Mouse (Mus musculus): ENCODE measurements around the gene Pnliprp2.

The Pnliprp2 gene

DNA sequence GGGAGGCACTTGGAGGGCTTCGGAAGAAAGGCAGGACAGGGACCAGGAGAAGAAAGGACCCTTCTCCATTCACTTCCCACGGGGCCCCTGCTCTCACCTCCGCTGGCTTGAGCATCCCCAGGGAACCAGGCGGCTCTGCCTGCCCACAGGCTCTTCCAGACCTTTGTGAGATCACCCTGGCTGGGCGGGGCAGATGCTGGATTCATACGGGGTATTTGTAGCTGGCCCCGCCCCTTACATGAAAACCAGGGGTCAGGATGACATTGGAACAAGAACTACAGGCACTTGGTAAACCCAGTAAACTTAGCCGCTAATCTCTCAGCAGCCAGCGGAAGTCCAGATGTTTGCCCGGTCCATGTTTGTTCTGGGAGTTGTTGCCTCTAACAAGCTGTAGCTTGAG is 34.8 kb downstream of the Pnliprp2 start, which contains the start of gene 1700019N19Rik:
TSS of gene 1700019N19Rik (minus strand) at position 178 of the 400 bp plus-strand sequence.
- in situ Hi-C loops (cut with MboI; ENCODE audit: unreplicated experiment in 2 of 2): no loop called here

DNA sequence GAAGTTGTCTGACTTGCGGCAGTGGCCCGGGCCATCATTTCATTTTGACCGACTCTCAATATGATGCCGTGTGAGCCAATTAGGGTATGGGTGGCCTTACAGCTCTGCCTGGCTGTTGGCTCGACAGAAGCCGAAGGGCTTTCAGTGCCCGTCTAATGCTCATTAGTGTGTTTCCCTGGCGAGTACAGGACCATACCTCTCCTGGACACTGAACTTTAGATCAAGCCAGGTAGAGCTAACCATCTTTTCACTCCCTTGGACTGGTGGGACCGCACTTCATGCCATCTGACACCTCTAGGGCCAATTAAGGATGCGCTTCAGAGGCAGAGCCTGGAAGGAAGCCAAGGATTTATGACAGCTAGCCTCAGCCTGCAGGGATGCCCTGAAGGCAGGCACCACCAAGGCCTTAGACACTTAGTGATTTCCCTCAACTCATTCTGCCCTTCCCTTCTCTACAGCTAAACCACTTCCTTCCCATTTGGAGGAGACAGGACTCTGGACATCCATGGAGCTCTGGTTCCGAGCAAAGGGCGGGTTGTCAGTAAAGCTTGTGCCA is 35.7 kb downstream of the Pnliprp2 start:
- in situ Hi-C loops (cut with MboI; ENCODE audit: unreplicated experiment in 2 of 2): no loop called here

DNA sequence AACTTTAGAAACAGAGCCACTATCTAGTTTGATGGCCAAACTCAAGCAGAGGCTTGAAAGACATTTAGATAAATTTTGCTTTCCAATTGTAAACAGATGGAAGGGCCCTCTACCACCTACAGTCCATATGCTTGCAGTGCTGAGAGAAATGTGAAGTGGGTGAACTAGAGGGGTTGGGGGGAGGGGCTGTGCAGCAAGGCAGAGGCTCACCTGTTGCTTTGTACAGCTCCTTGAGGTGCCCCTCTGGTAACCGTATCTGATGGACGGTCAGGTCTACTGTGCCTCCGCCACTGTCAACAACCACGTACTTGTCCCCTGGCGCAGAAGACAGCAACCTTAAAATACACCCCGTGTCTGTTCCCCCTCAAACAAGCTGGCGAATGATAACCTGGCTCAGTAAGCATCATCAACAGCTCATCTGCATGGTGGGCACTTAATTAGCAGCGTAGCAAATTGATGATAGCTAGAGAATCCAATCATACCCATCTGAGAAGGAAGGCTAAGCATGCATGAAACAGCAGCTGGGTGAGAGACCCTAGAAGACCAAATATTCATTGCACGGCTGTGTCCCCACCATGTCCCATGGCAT is 45.8 kb downstream of the Pnliprp2 start:
- in situ Hi-C loops (cut with MboI; ENCODE audit: unreplicated experiment in 2 of 2): no loop called here

DNA sequence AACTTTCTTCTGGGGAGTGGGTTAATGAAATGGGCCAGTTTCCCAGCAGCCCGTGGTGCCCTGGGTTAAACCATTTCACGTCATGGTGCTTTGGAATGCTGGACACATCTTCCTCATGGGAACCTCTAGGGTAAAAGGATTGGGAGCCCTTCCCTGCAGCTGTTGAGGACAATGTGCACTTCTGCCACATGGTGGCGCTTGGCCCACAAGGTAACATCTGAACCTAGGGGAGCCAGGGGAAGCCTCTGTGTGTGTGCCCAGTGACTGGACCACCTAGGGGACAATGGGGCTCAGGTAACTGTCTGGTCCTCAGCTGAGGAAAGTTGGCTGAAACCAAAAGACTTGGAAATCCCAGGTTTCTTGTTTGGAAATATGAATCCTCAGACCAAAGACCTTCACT is 46.8 kb downstream of the Pnliprp2 start:
- in situ Hi-C loops (cut with MboI; ENCODE audit: unreplicated experiment in 2 of 2): no loop called here

DNA sequence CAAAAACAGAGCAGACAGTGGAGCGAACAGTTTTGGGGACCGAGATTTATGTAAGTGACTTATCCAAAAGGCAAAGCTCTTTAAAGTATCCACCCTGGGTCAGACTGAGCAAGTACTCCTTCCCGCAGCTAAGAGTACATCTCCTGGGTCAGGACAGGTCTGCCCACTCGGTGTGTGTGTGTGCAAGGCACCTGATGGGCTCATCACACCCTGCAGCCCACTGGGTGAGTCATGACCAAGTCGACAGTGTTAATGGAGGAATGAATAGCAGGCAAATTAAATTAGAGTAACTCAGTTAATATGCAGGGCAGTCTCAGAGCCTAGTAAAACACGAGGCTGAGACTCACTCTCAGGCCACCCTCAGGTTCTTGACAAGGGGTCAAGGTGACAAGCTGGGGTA is 49.3 kb downstream of the Pnliprp2 start:
- in situ Hi-C loops (cut with MboI; ENCODE audit: unreplicated experiment in 2 of 2): no loop called here

DNA sequence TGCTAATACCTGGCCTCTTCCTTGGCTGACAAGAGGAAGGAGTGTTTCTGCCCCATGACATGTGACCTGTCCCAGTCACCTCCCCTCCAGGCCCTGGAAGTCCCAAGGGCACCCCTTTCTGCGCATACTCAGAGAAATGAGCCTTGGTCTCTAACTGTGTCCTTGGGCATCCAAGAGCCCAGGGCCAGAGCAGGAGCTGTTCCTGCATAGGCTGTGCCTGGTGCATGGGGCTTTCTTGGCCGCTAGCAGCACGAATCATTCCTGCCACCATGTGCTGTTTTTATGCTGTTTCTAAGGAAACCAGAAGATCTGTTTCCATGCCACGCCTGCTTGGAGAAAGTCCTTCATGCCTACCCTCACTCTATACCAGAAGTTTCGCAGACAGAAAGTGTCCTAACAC is 51.0 kb downstream of the Pnliprp2 start:
- in situ Hi-C loops (cut with MboI; ENCODE audit: unreplicated experiment in 2 of 2): no loop called here

DNA sequence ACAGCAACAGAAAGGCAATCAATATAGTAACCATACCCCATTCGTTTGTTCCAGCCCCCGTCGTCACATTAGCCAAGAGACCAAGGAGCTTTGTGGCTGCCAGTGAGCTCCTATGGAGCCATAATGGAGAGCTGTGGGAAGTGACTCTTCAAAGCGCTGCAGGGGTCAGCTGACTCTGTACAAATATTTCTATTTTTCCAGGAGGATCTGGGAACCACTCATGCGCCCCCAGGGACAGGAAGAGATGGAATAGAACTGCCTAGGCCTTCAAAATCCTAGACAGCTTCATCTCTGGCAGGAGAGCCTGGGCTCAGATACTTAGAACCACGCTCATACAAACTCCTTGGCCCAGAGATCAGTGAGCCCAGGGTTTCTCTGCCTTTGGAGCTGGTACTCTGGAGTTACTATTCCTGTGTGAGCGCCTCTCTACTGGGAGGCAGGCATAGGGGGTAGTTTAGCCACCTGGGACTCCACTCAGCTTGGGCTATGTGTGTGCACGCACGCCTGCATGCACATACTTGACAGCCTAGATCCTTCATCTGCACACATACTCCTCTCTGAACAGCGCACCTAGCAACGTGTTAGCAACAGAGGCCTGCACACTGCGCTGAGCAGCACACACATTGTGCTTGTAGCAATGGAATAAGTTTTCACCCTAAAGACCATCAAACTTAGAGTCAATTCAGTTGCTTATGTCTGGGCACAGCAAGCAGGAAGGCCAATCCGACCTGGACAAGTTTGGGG is 55.8 kb downstream of the Pnliprp2 start:
- in situ Hi-C loops (cut with MboI; ENCODE audit: unreplicated experiment in 2 of 2): no loop called here

DNA sequence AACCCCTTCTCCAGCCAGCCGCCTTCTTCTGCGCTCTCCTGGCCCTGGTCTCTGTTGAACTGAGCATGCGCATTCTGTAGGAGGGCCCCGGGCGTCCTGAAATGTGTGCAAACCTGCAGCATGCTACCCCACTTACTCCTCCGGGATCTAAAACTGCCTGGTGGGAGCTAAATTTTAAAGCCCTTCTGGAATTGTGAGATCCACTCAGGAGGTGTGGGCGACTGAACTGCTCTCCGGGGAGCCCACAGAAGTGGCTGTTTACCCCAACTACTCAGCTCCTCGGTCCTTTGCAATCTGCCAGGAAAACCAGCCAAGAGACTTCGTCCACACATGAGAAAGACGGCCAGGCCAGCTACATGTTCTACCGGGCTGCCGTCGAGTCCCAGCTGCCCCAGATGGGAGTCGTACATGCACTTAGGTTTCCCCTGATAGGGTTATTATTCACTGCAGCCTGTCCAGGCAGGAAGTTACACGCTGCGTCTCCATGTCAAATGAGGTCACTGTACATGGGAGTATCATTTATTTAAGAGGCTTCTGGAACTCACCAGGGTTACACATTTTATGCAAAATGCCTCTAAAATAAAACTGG is 57.0 kb downstream of the Pnliprp2 start:
- in situ Hi-C loops (cut with MboI; ENCODE audit: unreplicated experiment in 2 of 2): no loop called here

DNA sequence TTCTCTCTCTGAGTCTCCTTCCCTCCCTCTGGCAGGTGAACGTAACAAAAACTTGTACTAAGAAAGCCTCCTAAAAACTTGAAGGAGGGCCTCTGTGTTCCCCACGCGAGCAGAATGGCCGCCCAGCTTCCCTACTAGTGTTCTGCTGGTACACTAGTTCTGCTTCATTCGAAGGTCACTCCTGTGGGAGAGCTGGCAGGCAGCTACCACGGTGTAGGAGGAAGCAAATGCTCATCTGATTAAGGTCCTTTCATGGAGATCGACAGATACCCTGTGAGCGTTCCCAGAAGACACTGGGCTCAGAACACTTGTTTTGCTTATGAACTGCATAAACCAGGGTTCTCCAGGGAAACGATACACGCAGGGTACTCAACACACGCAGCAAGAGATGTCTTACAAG is 57.9 kb downstream of the Pnliprp2 start:
- in situ Hi-C loops (cut with MboI; ENCODE audit: unreplicated experiment in 2 of 2): no loop called here

DNA sequence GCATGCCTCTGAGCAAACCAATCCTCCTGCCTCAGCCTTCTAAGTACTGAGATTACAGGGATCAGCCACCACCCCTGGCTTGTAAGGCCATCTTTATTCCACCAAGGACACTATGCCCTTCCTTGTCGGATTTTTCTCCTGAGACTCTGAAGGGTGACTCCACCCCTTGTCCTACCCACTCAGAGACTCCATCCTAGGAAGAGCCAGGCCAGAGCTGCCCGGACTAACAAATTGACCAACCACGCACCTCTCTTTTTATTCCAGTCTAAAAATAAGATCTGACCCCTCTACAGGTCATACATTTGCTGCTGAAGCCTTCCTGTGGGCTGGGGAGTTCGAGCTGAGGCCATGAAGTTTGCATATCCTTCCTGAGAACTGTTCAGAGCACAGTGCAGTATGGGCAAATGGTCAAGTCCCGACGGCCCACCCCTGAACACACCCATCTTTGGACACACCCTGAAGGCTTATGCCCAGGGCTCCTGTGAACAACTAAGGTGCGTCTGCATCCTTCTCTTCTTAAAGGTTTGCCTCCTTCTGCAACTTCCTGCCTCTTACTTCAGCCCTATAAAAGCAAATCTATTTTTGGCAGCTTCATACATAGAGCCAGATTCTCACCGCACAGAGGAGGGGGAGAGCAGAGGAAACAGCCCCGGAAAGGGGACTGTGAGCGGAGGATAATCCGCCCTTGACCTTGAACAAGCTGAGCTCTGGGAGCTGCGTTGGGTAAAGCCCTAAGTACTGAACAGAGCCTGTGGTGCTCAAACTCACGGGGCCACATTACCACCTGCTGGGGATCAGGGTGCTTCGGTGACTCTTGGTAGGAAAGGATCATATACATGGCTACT is 59.3 kb downstream of the Pnliprp2 start:
- in situ Hi-C loops (cut with MboI; ENCODE audit: unreplicated experiment in 2 of 2): no loop called here

DNA sequence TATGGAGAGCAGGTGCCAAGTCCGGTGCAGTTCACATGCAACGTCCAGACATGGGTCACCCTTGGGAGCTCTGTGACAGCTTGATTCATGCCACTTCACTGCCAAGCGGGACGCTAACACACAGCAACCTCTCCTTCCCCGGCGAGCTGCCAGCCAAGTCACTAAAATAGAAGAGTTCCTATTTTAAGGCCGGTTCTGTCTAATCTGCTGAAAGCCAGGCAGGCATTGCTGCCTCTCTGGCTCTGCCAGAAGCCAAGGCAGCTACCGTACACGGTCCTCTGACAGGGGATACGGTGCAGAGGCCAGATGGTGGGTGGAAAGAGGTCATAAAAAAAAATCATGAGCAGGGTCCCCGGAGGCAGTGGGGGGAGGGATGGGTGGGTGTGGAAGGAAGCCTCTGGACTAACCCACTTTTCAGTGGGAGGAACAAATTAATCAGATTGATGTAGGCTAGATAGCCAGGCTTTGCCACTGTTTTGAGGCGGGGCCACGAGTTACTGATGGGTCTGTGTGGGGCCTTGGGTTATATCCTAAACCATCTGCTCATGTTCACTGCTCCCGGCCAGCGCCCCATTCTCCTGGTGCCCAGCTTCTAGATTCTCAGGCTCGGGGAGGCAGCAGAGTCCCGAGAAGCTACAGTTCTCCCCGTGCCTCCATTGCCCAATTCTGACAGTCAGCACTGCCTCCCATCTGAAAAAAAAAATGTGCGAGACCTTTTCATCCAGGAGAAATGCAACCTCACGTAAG is 63.1 kb downstream of the Pnliprp2 start:
- in situ Hi-C loops (cut with MboI; ENCODE audit: unreplicated experiment in 2 of 2): no loop called here

DNA sequence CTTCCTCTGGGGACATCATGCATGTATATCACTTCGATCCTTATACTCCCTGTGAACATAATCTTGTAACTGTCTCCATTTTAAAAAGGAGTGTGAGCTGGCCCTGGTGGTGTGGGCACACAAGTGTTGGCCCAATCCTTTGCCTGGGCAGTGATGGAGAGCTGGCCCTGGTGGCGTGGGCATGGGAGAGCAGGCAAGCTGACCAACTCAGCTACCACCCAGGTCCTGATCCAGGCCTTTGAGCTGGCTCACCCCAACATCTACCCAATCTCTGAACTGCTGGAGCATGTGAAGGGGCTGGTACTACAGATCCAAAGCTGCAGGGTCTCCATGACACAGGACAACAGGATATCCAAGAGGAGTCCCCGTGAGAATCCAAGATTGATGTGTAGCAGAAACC is 63.8 kb downstream of the Pnliprp2 start:
- in situ Hi-C loops (cut with MboI; ENCODE audit: unreplicated experiment in 2 of 2): no loop called here

DNA sequence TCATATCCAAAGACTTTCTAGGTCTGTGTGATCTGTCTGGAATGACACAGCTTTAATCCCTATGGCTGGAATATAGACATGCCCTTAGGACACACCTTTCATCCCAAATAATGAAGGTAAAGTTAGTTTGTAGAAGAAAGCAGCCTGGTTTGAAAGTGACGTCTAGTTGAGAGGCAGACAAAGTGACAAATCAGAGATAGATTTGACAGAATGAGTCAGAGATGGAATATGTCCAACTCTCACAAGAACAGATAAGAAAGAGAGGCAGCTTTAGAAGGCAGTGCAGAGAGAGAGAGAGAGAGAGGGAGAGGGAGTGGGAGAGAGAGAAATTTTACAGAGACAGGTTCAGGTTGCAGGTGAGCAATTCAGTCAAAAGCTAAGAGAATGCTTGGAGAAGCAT is 64.8 kb downstream of the Pnliprp2 start:
- in situ Hi-C loops (cut with MboI; ENCODE audit: unreplicated experiment in 2 of 2): no loop called here
